Mouse (Mus musculus): Measurements from ENCODE around the gene Rptor.

GRCm38 (mm10) chr11:119629072-119629471 lies 26.4 kb downstream of the Rptor start:
- TF ChIP-seq CTCF (IDR thresholded peaks at IDR 0.05 in 2 of 3, conservative IDR thresholded peaks at IDR 0.05 in 1 of 3; ENCODE audit: control insufficient read depth in 1 of 3, insufficient read depth in 1 of 3, low read depth in 2 of 3, low read length in 3 of 3, poor library complexity in 1 of 3, severe bottlenecking in 1 of 3) (no peak), POLR2A (IDR thresholded peaks at IDR 0.05; ENCODE audit: control insufficient read depth in 1 of 2, insufficient read depth in 1 of 2, low read depth in 1 of 2, low read length in 2 of 2, poor library complexity in 1 of 2) (no peak), USF1 (IDR thresholded peaks at IDR 0.05; ENCODE audit: low read depth, low read length) (no peak), EP300 (IDR thresholded peaks at IDR 0.05; ENCODE audit: low read depth in 1 of 2, low read length in 2 of 2) (no peak), MAX (IDR thresholded peaks at IDR 0.05; ENCODE audit: low read length) (no peak), RCOR1 (IDR thresholded peaks at IDR 0.05; ENCODE audit: low read depth, low read length) (no peak), ETS1 (IDR thresholded peaks at IDR 0.05; ENCODE audit: low read depth, low read length) (no peak), JUND (IDR thresholded peaks at IDR 0.05; ENCODE audit: low read depth, low read length) (no peak), TAL1 (IDR thresholded peaks at IDR 0.05; ENCODE audit: low read length) (no peak), ELF1 (IDR thresholded peaks at IDR 0.05; ENCODE audit: low read depth, low read length) (no peak), MEF2A (IDR thresholded peaks at IDR 0.05; ENCODE audit: extremely low read depth, insufficient replicate concordance, low read depth, low read length, poor library complexity, severe bottlenecking) (no peak), ZNF384 (IDR thresholded peaks at IDR 0.05; ENCODE audit: low read depth, low read length) (no peak), ZKSCAN1 (IDR thresholded peaks at IDR 0.05; ENCODE audit: low read depth, low read length) (no peak), RAD21 (IDR thresholded peaks at IDR 0.05; ENCODE audit: low read depth, low read length) (no peak)

Data from MEL (cell line).